Mouse (Mus musculus) brain, embryonic 18.5 days (tissue): ENCODE data around the gene Ism2.
"Not testable (repeated sequence)": the region's sequence is repeated elsewhere in the genome, so short reads cannot be mapped to it uniquely, and the experiment has no call there.

Source experiments
- DNase-seq: peaks from one replicate; pipeline ENCODE4 v3.0.0-alpha.2; 2012; ENCODE audit warnings: low read depth, low spot score

Ism2 gene

DNA sequence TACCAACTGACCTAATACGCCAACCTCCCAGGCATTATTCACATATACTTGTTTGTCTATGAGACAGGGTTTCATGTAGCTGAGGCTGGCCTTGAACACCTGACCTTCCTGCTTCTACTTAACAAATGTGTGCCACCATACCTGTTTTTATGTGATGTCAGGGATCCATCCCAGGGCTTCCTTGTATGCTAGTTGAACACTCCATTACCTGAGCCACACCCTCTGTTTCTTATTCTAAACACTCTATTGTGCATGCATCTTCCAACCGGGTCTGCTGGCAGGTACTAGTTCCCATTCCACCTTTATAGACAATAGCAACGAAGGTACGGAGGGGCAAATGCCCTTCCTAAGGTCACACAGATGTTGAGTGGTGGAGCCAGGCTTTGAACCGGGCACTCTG lies 10.4 kb downstream of the Ism2 start:
- DNase-seq: no peak

DNA sequence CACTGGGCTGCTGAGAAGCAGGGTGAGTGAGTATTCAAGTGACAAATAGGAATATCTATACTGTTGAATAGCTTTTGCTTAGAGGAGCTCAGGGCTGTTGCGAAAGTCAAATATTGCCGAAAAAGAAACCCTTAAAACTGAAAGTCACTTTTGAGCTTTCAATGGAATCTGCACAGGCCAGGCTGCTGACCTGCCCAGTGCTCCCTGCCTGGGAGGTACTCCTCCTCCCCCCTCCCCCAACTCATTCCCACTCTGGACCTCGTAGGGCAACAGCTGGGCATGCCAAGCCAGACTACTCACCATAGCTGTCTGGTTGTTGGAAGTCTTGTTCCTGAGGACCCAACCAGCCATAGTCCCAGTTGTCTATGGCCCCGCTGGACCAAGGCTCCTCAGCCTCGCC lies 14.8 kb downstream of the Ism2 start:
- DNase-seq: no peak

DNA sequence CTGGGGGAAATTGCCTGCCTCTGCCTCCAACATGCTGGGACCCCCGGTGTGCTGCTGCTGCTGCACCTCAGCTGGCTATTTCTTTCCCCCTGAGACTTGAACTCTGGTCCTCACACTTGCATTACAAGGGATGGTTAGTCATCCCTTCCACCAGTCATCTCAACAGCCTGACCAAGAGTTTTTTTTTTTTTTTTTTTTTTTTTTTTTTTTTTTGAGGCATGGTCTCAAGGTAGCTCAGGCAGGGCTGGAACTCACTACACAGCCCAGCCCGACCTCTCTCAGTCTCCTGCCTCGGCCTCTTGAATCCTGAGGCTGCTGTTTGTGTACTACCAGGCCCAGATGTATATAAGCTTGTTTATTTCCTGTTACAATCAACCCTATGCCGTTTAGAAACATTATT lies 15.2 kb downstream of the Ism2 start:
- DNase-seq: no peak

DNA sequence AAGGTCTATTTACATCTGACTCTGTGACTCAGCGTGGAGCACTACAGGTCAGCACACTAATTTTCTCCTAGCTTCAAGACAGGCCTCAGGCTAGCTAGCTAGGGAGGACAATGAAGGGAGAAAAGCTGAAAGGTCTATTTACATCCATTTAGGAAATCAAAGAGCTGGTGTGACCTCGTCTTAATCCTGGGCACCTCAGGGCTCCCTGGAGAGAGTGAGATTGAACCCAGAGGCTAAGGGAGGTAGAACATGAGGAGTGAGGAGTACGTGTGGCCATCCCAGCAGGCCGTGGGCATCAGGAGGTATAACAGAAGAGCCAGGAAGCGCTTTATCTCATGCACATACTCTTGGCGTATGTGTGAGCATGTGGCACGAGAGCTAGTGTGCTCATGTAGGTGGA lies 15.8 kb downstream of the Ism2 start:
- DNase-seq: no peak

DNA sequence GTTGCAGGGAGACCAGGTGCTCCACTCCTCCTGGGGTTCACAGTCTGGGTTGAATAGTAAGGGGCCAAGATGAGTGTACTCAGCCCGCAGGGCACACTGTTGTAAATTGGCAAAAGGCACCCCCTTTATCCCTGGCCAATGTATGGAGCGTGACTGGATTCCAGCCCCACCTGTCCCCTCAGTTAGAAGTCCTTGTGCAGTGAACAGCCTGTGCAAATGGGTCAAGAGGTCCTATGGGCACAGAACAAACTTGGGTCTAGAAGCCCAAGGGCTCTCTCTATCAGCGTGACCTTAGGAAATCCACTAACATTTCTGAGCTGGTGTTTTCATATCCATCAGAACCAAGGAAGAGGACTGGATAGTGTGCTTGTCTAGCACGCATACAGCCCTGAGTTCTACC lies 16.8 kb downstream of the Ism2 start:
- DNase-seq: no peak

DNA sequence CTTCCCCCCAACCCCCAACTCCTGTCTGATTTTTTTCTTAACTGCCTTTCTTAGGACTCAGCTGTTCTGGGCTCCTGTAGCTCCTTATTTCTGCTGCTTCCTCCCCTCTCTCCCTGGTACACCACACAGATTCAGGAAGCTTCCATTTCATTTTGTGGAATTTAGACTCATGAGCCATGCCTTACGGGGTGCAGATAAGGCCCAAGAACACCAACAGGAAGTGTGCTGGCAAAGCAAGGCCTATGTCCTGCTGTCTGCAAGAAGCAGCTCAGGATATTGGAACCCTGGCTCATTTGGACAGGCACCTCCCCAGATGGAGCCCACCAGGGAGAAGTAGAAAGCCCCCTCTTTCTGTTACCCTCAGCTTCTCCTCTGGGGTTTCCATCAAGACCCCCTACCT lies 17.7 kb downstream of the Ism2 start:
- DNase-seq: no peak

DNA sequence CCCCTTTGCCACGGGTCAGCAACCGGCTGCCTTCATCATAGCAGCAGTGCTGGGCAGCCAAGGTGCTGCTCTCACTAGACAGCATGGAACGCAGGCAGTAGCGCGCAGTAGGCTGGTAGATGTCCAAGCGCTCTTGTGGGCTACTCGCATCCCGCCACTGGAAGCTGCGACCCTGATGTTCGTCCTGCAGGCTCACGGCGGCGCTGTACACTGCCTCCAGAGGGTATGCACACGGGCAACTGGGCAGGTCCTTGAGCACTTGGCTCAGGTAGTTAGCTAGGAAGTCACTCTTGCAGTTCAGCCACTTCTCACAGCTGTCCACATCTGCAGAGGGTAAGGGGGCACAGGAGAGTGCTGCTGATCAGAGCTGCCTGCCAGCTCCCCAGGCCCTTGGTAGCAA lies 19.6 kb downstream of the Ism2 start:
- no peak for DNase-seq

DNA sequence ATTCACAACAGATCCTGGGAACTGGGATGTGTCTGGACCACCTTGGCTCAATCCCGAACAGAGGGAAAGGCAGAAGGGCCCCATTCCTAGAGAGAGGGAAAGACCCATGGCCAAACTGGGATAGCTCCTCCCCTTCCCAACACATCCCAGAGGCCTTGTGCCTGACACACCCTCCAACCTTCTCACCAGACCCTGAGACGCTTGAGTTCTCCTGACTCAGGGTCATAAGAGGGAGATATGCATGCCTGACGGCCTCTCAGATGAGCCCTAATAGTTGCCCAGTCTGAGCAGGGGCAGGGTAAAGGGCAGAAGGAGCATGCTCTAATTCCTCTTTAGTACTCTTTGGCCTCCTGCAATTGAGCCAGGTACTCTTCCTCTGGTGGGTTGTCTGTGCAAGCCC lies 20.2 kb downstream of the Ism2 start:
- no peak for DNase-seq

DNA sequence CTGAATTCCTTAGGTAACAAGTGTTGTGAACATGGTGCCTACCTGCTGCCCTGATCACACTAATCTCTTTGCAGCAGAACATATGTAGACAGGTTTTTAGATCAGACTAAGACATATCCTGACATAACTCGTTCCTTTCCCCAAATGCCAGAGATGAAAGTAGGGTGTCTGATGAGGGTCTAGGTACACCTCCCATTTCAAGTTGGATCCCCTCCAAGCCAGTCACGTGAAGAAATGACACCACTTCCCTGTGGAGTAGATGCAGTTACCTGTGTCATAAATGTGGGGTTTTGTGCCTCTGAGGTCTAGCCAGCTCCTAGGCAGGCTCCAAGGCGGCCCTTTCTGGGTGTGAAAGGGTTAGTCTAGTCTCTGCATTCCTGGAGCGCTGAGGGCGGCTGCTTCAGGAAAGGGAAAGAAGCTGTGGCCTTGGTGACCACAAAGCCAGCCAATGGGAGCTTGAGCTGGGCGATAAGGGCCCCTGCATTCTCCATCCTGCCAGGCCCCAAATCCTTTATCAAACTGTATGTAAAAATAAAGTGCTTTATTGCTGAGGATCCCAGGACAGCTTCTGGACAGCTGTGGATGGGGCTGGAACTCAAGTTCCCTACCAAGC lies 21.3 kb downstream of the Ism2 start:
- DNase-seq: no peak

DNA sequence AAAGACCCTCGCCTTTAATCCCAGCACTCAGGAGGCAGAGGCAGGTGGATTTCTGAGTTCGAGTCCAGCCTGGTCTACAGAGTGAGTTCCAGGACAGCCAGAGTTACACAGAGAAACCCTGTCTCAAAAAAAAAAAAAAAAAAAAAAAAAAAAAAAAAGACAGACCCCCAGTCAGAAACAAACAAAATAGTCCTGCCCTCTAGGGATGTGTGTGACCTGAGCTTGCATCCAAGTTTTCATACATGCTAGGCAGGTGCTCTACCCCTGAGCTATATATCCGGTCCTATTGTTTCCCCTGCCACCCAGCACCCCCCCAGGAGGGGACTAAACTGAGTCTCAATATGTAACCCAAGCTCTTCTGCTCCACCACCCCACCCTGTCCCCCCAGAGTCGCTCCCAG lies 22.3 kb downstream of the Ism2 start:
- not testable (repeated sequence) for DNase-seq

DNA sequence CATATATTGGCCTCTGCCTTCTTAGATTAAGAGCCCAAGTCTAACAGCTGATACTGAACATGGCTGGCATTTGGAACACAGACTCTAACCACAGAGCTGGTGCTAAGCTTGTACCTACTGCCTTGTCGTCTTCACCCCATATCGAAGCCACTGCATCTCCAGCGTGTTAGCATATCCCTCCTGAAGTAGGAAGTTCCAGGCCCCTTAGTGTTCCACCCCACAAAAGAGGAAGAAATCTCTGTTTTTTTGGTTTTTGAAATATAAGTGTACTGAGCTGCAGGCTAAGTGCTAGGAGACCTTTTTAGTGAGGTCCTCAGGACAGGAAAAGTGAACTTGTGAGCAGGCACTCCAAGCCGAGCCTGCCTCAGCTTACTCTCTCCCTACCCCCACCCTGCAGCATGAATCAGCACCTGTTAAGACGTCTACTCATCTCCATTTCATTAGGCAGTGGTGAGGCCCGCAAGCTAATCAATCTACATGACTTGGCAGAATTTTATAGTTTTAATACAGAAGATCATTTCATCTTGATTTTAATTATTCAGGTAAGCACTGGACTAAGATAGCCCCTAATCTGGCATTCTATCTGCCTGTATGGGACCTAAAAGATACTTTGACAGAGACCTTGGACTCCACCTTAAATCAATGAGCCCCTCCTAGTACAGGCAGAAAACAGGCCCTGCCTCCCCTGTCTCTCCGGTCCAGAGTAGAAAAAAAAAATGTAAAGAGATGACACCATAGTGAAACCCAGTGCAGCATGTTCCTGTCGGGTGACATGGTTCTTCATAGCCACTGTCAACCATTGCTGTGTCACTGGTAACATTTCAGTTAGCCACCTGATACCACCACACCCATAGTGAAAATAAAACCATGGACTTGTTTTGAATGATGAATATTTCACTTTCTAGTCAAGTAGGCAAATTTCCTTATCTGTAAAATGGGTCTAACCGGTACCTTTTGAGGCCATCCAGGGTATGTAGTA lies 24.4 kb downstream of the Ism2 start:
- no peak for DNase-seq

DNA sequence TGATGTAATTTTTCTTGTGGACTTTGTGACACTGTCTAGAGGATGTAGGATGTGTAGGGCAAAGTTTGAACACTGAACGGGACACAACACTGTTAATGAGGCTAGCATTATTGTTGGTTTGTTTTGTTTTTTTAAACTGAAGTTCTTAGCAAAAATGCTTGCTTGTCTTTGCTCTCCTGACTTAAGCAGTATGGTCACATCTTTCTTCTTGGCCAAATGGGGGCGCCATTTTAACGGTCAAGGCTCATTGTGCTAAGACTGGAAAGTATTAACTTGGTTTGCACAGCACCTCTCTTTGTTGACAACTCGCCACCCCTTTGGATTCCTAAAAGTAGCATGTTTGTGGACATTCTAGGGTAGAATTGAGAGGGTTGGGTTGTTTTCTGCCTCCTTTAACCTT lies 31.8 kb downstream of the Ism2 start:
- no peak for DNase-seq

DNA sequence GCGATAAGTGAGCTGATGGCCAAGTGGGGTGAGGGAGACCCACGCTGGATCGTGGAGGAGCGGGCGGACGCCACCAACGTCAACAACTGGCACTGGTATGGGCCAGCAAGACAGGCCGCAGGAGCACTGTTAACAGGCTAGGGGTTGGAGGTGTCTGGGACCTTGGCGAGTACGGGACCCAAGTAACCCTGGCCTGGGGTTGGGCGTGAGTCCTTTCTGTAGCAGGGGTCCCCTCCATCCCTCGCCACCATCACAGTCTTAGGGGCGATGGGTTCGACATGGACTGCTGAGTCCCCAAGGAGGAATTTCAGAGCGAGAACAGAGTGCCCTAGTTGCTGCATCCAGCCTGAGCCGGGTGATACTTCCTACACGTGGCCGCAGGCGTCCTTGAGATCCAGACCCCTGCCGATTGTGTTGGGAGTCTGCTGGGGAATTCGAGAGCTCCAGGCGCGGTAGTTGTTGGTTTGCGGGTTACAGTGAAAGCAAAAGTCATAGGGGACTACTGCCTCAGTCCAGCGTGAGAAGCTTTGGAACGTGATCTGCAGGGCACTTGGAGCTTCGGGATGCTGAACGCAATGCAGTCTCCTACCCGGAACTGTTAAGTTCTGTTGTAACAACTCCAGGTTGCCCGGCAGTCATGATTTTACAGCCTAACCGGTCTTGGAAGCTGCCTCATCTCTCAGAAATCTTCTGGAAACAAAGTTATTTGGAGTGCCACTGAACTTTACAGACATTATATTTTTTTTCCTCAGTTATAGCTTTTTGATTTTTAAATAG lies 32.5 kb downstream of the Ism2 start:
- DNase-seq: no peak

DNA sequence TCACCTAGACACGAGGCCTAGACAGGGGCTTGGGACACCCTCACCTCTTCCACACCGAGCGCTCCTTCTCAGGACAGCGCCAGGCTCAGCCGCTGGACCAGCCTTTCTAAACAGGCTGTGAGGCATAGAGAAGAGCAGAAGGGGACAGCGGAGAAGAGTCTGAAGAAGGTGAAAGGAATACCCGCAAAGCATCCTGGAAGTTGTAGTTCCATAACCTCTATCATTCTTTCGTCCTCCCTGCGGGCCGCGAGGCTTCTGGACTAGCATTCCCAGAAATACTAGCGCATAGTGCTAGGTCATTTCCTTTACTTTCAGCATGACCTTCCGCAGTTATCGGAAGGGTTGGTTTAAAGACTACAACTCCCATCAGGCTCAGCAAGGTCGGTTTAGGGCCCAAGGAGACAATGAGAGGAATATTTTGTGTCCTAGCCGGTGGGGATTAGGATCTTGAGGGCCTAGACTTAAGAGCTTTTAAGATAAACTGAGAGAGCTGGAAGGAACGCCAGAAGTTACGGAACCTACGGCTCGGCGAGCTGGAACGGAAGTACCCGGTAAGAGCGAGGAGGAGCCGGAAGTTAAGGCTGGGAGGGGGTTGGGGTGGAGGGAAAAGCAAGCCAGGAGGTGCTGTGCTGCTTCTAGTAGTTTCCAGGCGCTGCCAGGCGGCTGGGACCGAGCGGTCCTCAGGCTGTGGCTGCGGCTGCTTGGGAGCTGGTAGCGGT lies 33.2 kb downstream of the Ism2 start, which contains the start of the genes Vipas39 and Ahsa1:
TSS of gene Vipas39 (minus strand) at position 149 of the 719 bp plus-strand sequence.
TSS of gene Ahsa1 (plus strand) at position 372 of the 719 bp plus-strand sequence.
- DNase-seq: peak; percentile 96

DNA sequence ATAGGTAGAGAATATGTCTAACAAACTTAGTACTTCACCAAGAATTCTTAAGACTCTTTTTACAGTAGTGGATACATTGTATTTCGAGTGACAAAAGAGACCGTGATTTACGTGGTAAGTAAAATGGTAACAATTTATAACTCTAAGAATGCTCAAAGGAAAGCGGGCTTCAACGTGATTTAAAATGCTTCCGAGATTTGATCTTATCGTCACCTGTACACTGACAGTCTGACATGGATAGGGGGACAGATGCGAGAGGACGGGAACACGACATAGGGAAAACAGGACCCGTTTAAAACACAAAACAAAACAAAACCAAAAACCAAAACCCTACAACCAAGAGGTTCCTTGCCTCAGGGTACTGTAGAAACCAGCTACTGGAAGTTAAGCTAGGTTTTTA lies 34.1 kb downstream of the Ism2 start:
- DNase-seq: no peak

DNA sequence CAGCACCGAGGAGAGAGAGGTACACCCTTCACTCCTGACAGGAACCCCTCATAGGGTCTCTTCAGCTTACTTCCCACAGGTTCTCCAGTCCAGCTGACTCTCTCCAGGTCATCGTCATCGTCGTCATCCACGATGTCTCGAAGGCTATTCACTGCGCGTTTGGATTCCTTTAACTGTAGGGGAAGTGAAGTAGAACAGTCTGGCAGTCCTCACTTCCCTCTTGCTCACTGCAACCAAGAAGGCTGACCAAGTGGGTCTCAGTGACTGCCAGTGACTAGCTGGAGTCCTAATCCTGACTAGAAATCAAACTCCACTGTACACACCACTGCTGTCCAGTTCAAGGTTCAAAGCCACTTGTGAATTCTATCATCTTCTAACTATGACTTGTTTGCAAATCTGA lies 38.9 kb downstream of the Ism2 start:
- no peak for DNase-seq

DNA sequence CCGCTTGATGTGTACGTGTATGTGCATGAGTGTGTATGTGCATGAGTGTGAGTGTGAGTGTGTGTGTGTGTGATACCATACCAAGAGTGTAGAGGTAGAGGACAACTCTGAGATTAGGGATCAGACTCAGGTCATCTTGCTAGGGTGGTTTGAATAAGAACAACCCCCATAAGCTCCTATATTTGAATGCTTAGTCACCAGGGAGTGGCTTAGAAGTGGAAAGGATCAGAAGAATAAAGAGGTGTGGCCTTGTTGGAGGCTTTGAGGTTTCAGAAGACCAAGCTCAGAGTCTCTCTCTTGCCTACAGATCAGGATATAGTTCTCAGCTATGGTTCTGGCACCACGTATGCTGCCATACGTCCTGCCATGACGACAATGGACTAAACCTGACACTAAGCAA lies 42.9 kb downstream of the Ism2 start:
- DNase-seq: no peak

DNA sequence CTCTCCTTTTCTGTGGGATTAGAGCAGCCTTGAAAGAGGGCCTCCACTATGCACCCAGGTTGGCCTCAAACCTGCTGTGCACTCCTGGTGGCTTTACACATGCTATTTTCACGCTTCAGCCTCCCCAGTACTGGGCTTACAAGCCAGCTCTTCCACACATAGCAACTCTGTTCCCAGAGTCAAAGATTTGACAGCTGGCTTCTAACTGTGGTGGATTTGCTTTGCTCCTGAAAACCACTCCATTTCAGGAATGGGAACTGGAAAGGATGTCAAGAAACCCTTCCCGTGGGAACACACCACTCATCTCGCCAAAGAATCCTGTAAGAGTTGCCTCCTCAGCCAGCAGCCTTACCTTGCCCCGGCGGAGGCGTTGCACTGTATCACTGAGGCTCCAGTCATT lies 45.6 kb downstream of the Ism2 start:
- DNase-seq: no peak

DNA sequence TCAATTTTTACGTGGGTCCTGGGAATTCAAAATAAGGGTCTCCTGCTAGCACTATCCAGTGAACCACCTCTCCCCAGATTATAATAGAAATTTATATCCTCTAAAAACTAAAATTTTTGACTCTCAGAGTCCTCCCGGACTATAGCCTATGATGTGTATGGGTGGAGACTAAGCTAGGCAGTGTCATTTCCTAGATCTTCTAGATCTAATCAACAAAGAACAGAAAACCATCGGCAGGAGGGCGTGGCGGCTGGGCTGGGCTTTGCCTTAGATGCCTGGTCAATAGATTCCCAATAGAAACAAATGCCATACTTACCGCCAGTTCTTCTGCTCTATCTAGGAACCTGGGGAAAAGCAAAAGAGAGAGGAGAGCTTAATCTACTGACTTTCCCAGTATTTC lies 49.3 kb downstream of the Ism2 start:
- no peak for DNase-seq

DNA sequence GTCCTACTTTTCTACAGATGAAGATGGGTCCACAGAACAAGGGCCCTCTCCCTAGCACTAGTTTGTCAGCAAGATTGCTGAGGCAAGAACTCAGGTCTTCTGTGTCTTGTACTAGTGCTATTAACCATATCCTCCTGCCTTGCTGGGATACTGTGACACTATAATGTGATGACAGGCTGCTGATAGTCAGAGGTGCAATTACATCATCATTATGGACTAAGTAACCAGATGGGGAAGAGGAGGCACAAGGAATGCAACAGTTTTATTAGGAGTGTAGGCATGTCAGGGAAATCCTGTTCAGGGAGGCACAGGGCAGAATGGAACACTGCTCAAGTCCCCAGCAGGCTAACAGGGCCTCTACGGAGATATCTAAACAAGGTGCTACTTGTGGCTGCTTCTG lies 60.9 kb downstream of the Ism2 start, which contains the start of gene Noxred1:
TSS of gene Noxred1 (minus strand) at position 101 of the 400 bp plus-strand sequence.
- DNase-seq: no peak

DNA sequence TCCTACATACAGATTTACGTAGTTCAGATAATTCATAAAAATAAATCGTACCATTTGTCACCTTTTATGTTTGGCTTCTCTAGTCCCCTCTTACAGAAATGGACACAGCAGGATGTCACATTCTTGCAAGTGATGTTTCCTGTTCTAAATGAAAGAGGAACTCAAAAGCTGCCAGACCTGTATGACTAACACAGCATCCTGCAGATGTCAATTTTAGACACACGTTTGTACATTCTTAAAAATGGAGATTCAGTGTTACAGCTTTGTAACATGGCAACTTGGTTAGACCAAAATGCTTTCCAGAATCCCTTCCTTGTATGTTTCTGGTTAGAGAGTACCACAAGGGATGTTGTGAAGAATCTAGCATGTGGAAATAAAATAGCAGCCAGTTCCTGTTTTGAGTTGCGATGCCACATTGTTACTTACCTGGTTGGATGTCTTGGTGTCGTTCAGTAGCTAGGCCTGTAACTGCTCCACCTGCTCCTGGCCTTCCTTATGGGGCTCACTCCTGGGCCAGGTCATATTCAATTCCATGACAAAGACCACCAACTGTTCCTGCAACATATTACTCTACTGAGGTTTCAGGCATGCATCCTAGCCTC lies 62.5 kb downstream of the Ism2 start:
- no peak for DNase-seq
